Mouse (Mus musculus) forebrain, embryonic 12.5 days (tissue): ENCODE results near the gene Arhgap40. TPM values are rescaled to one million over a fixed set of nuclear protein-coding genes. Genes with fewer than 3 reads are reported as not detected.

Experiments used
- ATAC-seq: fragments of 200-750 bp; cut with Nextera tagmentation; 2 replicates; pipeline ENCODE4 v1.8.0; 2017; ENCODE audit warnings: moderate TSS enrichment; ENCODE audit not compliant: low FRiP score
- H3K27ac ChIP-seq: fragments of 300-500 bp; sonication (generic); 2 replicates; pipeline ENCODE4 v1.5.1; 2016; ENCODE audit warnings: mild to moderate bottlenecking
- H3K27me3 ChIP-seq: fragments of 300-500 bp; sonication (generic); 2 replicates; pipeline ENCODE4 v1.6.1; 2016; ENCODE audit warnings: mild to moderate bottlenecking
- H3K36me3 ChIP-seq: fragments of 300-500 bp; sonication (generic); replicated peaks from 2 replicates; pipeline ENCODE4 v1.6.1; 2016; ENCODE audit warnings: mild to moderate bottlenecking
- H3K4me1 ChIP-seq: fragments of 300-500 bp; sonication (generic); 2 replicates; pipeline ENCODE4 v1.6.1; 2016
- H3K4me2 ChIP-seq: fragments of 300-500 bp; sonication (generic); 2 replicates; pipeline ENCODE4 v1.6.1; 2016; ENCODE audit warnings: mild to moderate bottlenecking, moderate library complexity
- H3K4me3 ChIP-seq: fragments of 300-500 bp; sonication (generic); replicated peaks from 2 replicates; pipeline ENCODE4 v1.5.1; 2016; ENCODE audit warnings: mild to moderate bottlenecking
- H3K9ac ChIP-seq: fragments of 300-500 bp; sonication (generic); 2 replicates; pipeline ENCODE4 v1.6.1; 2016; ENCODE audit warnings: mild to moderate bottlenecking
- H3K9me3 ChIP-seq: fragments of 300-500 bp; sonication (generic); 2 replicates; pipeline ENCODE4 v1.6.1; 2016
- WGBS: fragments of 180-500 bp; shearing (Covaris S2); methylation state at CpG from one replicate; pipeline ENCODE4 v1.1.7; 2016; 5-methylcytosine and 5-hydroxymethylcytosine counted together
- polyA plus RNA-seq: library from polyadenylated mRNA; unstranded; fragments of >200 nt; fragmentation: Nextera tagmentation; extraction: Ambion mirVana; gene quantifications from 2 replicates; pipeline ENCODE4 v1.2.1, GENCODE M21; 2016

Arhgap40 gene
- polyA plus RNA-seq, 1 experiment from 2014 or later: 0.36 TPM

DNA sequence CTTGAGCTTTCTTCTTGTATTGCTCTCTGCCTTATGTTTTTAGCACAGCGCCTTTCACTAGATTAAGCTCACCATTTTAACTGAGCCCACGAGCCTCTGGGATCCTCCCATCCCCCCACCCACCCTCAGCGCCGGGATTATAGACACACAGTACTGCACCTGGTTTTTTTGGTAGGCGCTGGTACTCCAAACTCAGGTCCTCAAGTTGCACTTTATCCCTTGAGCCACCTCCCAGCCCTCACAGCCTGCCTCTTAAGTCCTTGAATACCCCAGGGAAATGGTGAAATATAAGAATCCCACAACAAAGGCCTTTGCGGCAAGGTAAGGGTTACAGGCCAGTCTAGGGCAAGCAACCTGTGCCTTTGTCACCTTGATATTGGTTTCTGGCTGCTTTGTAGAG, 7.2 kb downstream of the Arhgap40 start:
- no peak for ATAC-seq
- Histone ChIP-seq H3K27ac (no peak overlapping the region), H3K4me2 (no peak overlapping the region), H3K4me1 (no peaks in the 10 kb centered on the region), H3K36me3 (no peaks in the 10 kb centered on the region), H3K4me3 (no peak overlapping the region), H3K27me3 (no peaks in the 10 kb centered on the region), H3K9ac (no peak overlapping the region), H3K9me3 (no peaks in the 10 kb centered on the region)
- WGBS: 73% methylated on average over 6 of the region's 6 CpGs

GRCm38 (mm10) chr2:158523060-158523459, 10.5 kb downstream of the Arhgap40 start:
- ATAC-seq: no peak
- WGBS: 85% methylated on average over 8 of the region's 8 CpGs
- Histone ChIP-seq H3K4me2 (no peak overlapping the region), H3K9me3 (no peaks in the 10 kb centered on the region), H3K9ac (no peak overlapping the region), H3K36me3 (no peaks in the 10 kb centered on the region), H3K27me3 (no peaks in the 10 kb centered on the region), H3K27ac (no peak overlapping the region), H3K4me3 (no peak overlapping the region), H3K4me1 (no peaks in the 10 kb centered on the region)

GRCm38 (mm10) chr2:158524129-158524860, 11.7 kb downstream of the Arhgap40 start:
- H3K9me3 ChIP-seq: no peaks in the 10 kb centered on the region
- no peak overlapping the region for H3K4me3 ChIP-seq
- H3K27me3 ChIP-seq: no peaks in the 10 kb centered on the region
- H3K36me3 ChIP-seq: no peaks in the 10 kb centered on the region
- no peaks in the 10 kb centered on the region for H3K4me1 ChIP-seq
- ATAC-seq: no peak
- H3K9ac ChIP-seq: no peak overlapping the region
- H3K4me2 ChIP-seq: no peak overlapping the region
- no peak overlapping the region for H3K27ac ChIP-seq
- WGBS: 90% methylated on average over 16 of the region's 16 CpGs

GRCm38 (mm10) chr2:158534090-158534489, 21.5 kb downstream of the Arhgap40 start:
- Histone ChIP-seq H3K4me1 (no peaks in the 10 kb centered on the region), H3K27me3 (peaks cover 3% of the 10 kb centered on the region; the same call in 1 of the 2 replicates), H3K36me3 (no peaks in the 10 kb centered on the region), H3K4me2 (no peak overlapping the region), H3K27ac (no peak overlapping the region), H3K9ac (no peak overlapping the region), H3K4me3 (no peak overlapping the region), H3K9me3 (no peaks in the 10 kb centered on the region)
- peak; percentile 73 for ATAC-seq
- whole genome bisulfite sequencing: 8% methylated on average over 4 of the region's 4 CpGs

DNA sequence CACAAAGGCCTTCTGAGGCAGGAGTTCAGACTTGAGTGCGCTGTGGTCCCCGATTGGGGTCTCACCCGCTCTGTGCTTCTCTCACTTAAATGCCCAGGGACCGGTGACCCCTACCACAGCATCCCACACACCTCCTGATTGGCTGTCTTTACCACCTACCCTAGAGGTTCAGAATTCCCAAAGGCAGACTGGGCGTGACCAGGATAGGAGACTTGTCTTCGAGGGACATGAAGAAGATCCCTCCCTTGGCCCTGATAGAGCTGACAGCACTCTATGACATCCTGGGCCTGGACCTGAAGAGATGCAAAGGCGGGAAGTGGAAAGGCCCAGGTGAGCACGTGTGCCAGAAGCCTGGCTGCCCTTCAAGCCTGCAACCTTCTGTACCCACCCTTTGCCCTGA, 22.0 kb downstream of the Arhgap40 start:
- peak; percentile 39 for ATAC-seq
- WGBS: 74% methylated on average over 8 of the region's 8 CpGs
- H3K4me3 ChIP-seq: no peak overlapping the region

DNA sequence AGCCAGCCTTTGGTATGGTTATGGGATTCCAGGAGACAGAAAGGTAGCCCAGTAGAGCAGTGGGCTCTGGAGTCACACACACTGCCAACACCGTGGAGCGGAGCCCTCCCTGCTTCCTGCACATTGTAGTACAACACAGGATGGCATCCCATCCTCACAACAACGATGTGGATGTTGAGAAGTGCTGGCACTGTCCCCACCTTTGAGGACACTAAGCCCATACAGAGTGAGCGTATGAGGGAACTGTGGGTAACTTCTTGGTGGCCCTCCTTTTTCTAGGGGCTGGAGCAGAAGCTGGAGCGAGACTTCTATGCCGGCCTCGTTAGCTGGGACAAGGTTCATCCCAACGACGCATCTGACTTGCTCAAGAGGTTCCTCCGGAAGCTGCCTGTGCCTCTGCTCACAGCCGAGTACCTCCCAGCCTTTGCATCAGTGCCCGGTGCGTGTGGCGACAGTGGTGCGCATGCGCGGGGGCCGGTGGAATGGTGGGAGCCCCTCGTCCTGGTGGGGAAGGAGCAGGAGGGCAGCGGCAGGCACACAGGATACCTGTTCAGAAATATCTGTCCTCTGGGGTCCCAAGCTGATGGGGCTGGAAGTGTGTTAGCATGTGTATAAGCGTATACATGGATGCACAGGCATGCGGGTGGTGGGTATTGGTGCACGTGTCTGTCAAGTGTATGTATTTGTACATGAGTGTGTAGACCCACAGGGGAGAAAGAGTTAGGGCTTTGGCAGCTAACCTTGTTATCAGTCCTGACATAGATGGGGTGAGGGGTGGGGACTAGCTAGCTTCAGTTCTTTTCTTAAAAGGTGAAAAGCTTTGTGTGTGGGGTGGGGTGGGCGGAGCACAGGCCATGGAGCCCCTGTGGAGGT, 27.1 kb downstream of the Arhgap40 start:
- peaks cover 6% of the 10 kb centered on the region; the same call in 1 of the 2 replicates for H3K27me3 ChIP-seq
- no peaks in the 10 kb centered on the region for H3K36me3 ChIP-seq
- H3K4me3 ChIP-seq: peak overlapping the region; percentile 21
- H3K4me1 ChIP-seq: 0 out of 2 replicates have a peak, but pooled peaks cover 9% of the 10 kb centered on the region
- peak overlapping the region; percentile 37 for H3K4me2 ChIP-seq
- H3K9ac ChIP-seq: no peak overlapping the region
- no peaks in the 10 kb centered on the region for H3K9me3 ChIP-seq
- ATAC-seq: peak; percentile 36; the same call in 1 of the 2 replicates
- no peak overlapping the region for H3K27ac ChIP-seq
- 52% methylated on average over 24 of the region's 24 CpGs for WGBS

More for the DNA sequence above, 22.0 kb downstream of the Arhgap40 start:
- Histone ChIP-seq H3K27me3 (peaks cover 3% of the 10 kb centered on the region; the same call in 1 of the 2 replicates), H3K9me3 (no peaks in the 10 kb centered on the region), H3K4me1 (0 out of 2 replicates have a peak, but pooled peaks cover 4% of the 10 kb centered on the region), H3K36me3 (no peaks in the 10 kb centered on the region), H3K4me2 (no peak overlapping the region), H3K27ac (no peak overlapping the region), H3K9ac (no peak overlapping the region)

- 58% methylated on average over 4 of the region's 4 CpGs for WGBS
- H3K27me3 ChIP-seq: peaks cover 10% of the 10 kb centered on the region; the same call in 1 of the 2 replicates
- H3K9me3 ChIP-seq: no peaks in the 10 kb centered on the region
- no peak for ATAC-seq
- no peak overlapping the region for H3K9ac ChIP-seq
- no peak overlapping the region for H3K4me3 ChIP-seq
- no peak overlapping the region for H3K4me2 ChIP-seq
- H3K4me1 ChIP-seq: 0 out of 2 replicates have a peak, but pooled peaks cover 9% of the 10 kb centered on the region
- no peaks in the 10 kb centered on the region for H3K36me3 ChIP-seq
- no peak overlapping the region for H3K27ac ChIP-seq
Measured at GRCm38 (mm10) chr2:158541286-158541685, 28.7 kb downstream of the Arhgap40 start.

DNA sequence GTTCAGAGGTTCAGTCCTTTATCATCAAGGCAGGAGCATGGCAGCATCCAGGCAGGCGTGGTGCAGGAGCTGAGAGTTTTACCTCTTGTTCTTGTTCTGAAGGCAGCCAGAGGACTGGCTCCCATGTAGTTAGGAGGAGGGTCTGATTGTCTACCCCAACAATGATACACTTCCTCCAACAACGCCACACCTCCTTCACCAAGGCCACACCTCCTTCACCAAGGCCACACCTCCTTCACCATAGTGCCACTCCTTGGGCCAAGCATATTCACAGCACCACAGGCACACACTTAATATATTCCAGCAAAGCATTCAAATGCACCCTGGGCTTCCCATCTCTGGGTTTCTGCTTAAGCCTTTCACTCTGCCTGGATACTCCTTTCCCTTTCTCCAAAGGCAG, 32.7 kb downstream of the Arhgap40 start:
- no peak for ATAC-seq
- H3K9me3 ChIP-seq: no peaks in the 10 kb centered on the region
- H3K27me3 ChIP-seq: peaks cover 16% of the 10 kb centered on the region; the same call in 1 of the 2 replicates
- H3K4me3 ChIP-seq: no peak overlapping the region
- no peak overlapping the region for H3K9ac ChIP-seq
- H3K36me3 ChIP-seq: no peaks in the 10 kb centered on the region
- H3K4me1 ChIP-seq: peaks cover 4% of the 10 kb centered on the region; the same call in 1 of the 2 replicates
- WGBS: 76% methylated on average over 2 of the region's 2 CpGs
- no peak overlapping the region for H3K27ac ChIP-seq
- H3K4me2 ChIP-seq: no peak overlapping the region

GRCm38 (mm10) chr2:158546751-158547150, 34.2 kb downstream of the Arhgap40 start:
- Histone ChIP-seq H3K36me3 (no peaks in the 10 kb centered on the region), H3K9me3 (no peaks in the 10 kb centered on the region), H3K4me2 (peak overlapping the region; percentile 26; the same call in 1 of the 2 replicates), H3K4me3 (no peak overlapping the region), H3K4me1 (peaks cover 4% of the 10 kb centered on the region; the same call in 1 of the 2 replicates), H3K9ac (peak overlapping the region; percentile 36; the same call in 1 of the 2 replicates), H3K27ac (no peak overlapping the region), H3K27me3 (peaks cover 31% of the 10 kb centered on the region)
- ATAC-seq: peak; percentile 70
- 3% methylated on average over 17 of the region's 17 CpGs for WGBS

GRCm38 (mm10) chr2:158550067-158550466, 37.5 kb downstream of the Arhgap40 start:
- no peak overlapping the region for H3K9ac ChIP-seq
- H3K4me1 ChIP-seq: peaks cover 13% of the 10 kb centered on the region; the same call in 1 of the 2 replicates
- H3K36me3 ChIP-seq: no peaks in the 10 kb centered on the region
- WGBS: 3% methylated on average over 3 of the region's 3 CpGs
- peak; percentile 68; the same call in 1 of the 2 replicates for ATAC-seq
- no peak overlapping the region for H3K27ac ChIP-seq
- no peak overlapping the region for H3K4me3 ChIP-seq
- H3K4me2 ChIP-seq: no peak overlapping the region
- no peaks in the 10 kb centered on the region for H3K9me3 ChIP-seq
- peaks cover 55% of the 10 kb centered on the region for H3K27me3 ChIP-seq

DNA sequence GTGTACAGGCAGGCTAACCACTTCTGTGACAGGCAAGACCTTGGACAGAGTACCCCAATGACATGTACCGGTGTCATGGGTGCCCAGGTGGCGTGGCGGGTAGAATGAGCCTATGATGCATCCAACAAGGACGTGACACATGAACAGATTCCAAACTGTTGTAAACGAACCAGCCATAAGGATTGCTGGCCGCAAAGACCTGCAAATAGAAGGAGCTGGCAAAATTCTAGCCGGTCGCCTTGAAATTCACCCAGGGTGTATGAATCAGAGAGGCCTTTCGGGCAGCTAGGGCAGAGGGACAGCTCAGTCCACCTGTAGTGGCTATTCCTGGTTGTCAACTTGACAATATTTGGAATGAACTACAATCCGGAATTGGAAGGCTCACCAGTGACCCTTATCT, 41.8 kb downstream of the Arhgap40 start:
- Histone ChIP-seq H3K9me3 (no peaks in the 10 kb centered on the region), H3K4me2 (no peak overlapping the region), H3K4me1 (peaks cover 29% of the 10 kb centered on the region), H3K9ac (no peak overlapping the region), H3K36me3 (no peaks in the 10 kb centered on the region), H3K27ac (no peak overlapping the region), H3K4me3 (no peak overlapping the region), H3K27me3 (peaks cover 60% of the 10 kb centered on the region)
- no peak for ATAC-seq
- WGBS: 16% methylated on average over 10 of the region's 10 CpGs

- Histone ChIP-seq H3K4me2 (peak overlapping the region; percentile 59), H3K9me3 (no peaks in the 10 kb centered on the region), H3K36me3 (no peaks in the 10 kb centered on the region), H3K27ac (peak overlapping the region; percentile 91), H3K9ac (no peak overlapping the region), H3K27me3 (peaks cover 53% of the 10 kb centered on the region), H3K4me3 (peak overlapping the region; percentile 8; the same call in 1 of the 2 replicates), H3K4me1 (peaks cover 38% of the 10 kb centered on the region)
- ATAC-seq: no peak
- WGBS: 3% methylated on average over 7 of the region's 7 CpGs
Measured at GRCm38 (mm10) chr2:158555252-158555651, 42.7 kb downstream of the Arhgap40 start.
